Mouse (Mus musculus): Measurements from ENCODE around the gene Gm21972. TPM values are rescaled to one million over a fixed set of nuclear protein-coding genes. Genes with fewer than 3 reads are reported as not detected.

Gm21972 gene
- total and polyA plus RNA-seq, 3 experiments, result 0.65 to 52.7 TPM; not detected in 1

- no peaks in the 10 kb centered on the region for H3K4me1 ChIP-seq (ENCODE audit: control insufficient read depth in 1 of 2, insufficient read depth in 2 of 2, low read length in 2 of 2)
- DNase-seq (ENCODE audit: low read depth, low spot score), result no peak
- H3K36me3 ChIP-seq (ENCODE audit: control insufficient read depth in 1 of 2, insufficient read depth in 2 of 2, low read length in 2 of 2), result no peaks in the 10 kb centered on the region; a peak in 1 of 4 replicates
- TF ChIP-seq NELFE (IDR thresholded peaks at IDR 0.05; ENCODE audit: low read depth, low read length), result no peak
- no peaks in the 10 kb centered on the region for H3K9me3 ChIP-seq (replicated peaks; ENCODE audit: insufficient read depth, low read length)
- no peak overlapping the region for H3K9ac ChIP-seq (ENCODE audit: control insufficient read depth, low read depth, low read length, poor library complexity, severe bottlenecking)
- H3K79me2 ChIP-seq (ENCODE audit: control insufficient read depth, insufficient read depth, low read length, poor library complexity), result no peaks in the 10 kb centered on the region
- no peak overlapping the region for H3K4me3 ChIP-seq (ENCODE audit: control insufficient read depth in 1 of 2, insufficient read depth in 1 of 2, low read depth in 2 of 2, low read length in 2 of 2)
- H3K27me3 ChIP-seq (ENCODE audit: control insufficient read depth in 1 of 2, insufficient read depth in 2 of 2, low read length in 2 of 2), result no peaks in the 10 kb centered on the region
- no peak overlapping the region for H3K27ac ChIP-seq (ENCODE audit: control insufficient read depth, low read depth, low read length)
Measured at GRCm38 (mm10) chr1:86148161-86148560, 14.7 kb downstream of the Gm21972 start.

DNA sequence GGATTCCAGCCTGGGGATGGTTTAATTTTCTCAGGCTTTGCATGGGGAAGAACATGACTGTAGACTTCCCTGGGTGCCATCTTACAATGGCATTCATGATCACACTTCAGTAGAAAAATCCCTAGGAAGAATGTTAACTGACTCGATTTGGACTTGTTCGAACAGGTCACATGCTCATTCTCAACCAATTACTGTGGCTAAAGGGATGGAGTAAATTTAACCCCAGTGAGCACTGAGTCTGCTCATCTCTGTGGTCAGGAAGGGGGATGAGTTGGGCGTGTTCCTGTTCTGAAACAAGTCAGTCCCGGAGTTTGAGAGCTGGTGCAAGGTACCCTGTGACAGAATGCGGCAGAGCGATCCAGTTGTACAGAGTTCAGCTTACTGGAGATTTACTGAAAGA is 17.5 kb downstream of the Gm21972 start:
- Histone ChIP-seq H3K9ac (ENCODE audit: control insufficient read depth, low read depth, low read length, poor library complexity, severe bottlenecking) (no peak overlapping the region), H3K36me3 (ENCODE audit: control insufficient read depth in 1 of 2, insufficient read depth in 2 of 2, low read length in 2 of 2) (peaks cover 0 to 5% of the 10 kb centered on the region in 2 experiments; a peak in 2 of 4 replicates), H3K27ac (ENCODE audit: control insufficient read depth, low read depth, low read length) (no peak overlapping the region), H3K4me3 (ENCODE audit: control insufficient read depth in 1 of 2, insufficient read depth in 1 of 2, low read depth in 2 of 2, low read length in 2 of 2) (no peak overlapping the region), H3K79me2 (ENCODE audit: control insufficient read depth, insufficient read depth, low read length, poor library complexity) (no peaks in the 10 kb centered on the region; the same call in 1 of the 2 replicates), H3K27me3 (ENCODE audit: control insufficient read depth in 1 of 2, insufficient read depth in 2 of 2, low read length in 2 of 2) (no peaks in the 10 kb centered on the region), H3K4me1 (ENCODE audit: control insufficient read depth in 1 of 2, insufficient read depth in 2 of 2, low read length in 2 of 2) (peaks cover 3 to 7% of the 10 kb centered on the region in 2 experiments; a peak in 2 of 4 replicates), H3K9me3 (replicated peaks; ENCODE audit: insufficient read depth, low read length) (no peaks in the 10 kb centered on the region)
- TF ChIP-seq CHD2 (IDR thresholded peaks at IDR 0.05; ENCODE audit: low read length), result no peak
- peak; percentile 52; the same call in 1 of the 2 replicates for TF ChIP-seq USF1 (IDR thresholded peaks at IDR 0.05; ENCODE audit: low read depth, low read length)
- no peak for TF ChIP-seq MXI1 (IDR thresholded peaks at IDR 0.05; ENCODE audit: low read depth, low read length)
- DNase-seq (ENCODE audit: low read depth, low spot score), result no peak

DNA sequence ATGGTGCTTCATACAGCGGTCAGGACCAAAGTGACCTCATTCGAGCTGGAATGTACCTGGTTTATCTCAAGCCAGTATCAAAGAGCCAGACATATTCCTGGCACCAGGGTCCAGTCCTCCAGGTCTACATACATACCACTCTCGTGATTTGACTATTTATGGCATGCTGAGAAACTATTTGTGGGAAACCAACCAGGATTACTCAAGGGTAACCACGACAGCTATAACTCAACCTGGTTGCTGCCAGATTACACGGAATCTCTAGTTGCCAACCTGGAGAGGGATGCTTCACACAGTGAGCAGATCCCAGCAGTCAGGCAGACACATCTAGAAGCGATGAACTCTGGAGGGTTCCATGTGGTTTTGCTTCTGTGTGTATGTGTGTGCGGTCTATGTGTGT is 17.9 kb downstream of the Gm21972 start:
- H3K36me3 ChIP-seq (ENCODE audit: control insufficient read depth in 1 of 2, insufficient read depth in 2 of 2, low read length in 2 of 2), result peaks cover 0 to 5% of the 10 kb centered on the region in 2 experiments; a peak in 2 of 4 replicates
- peaks cover 3 to 7% of the 10 kb centered on the region in 2 experiments; a peak in 2 of 4 replicates for H3K4me1 ChIP-seq (ENCODE audit: control insufficient read depth in 1 of 2, insufficient read depth in 2 of 2, low read length in 2 of 2)
- no peak overlapping the region for H3K27ac ChIP-seq (ENCODE audit: control insufficient read depth, low read depth, low read length)
- H3K27me3 ChIP-seq (ENCODE audit: control insufficient read depth in 1 of 2, insufficient read depth in 2 of 2, low read length in 2 of 2), result no peaks in the 10 kb centered on the region
- H3K4me3 ChIP-seq (ENCODE audit: control insufficient read depth in 1 of 2, insufficient read depth in 1 of 2, low read depth in 2 of 2, low read length in 2 of 2), result no peak overlapping the region
- no peak overlapping the region for H3K9ac ChIP-seq (ENCODE audit: control insufficient read depth, low read depth, low read length, poor library complexity, severe bottlenecking)
- TF ChIP-seq ZNF384 (IDR thresholded peaks at IDR 0.05; ENCODE audit: low read depth, low read length) (no peak), CHD1 (IDR thresholded peaks at IDR 0.05; ENCODE audit: low read depth, low read length) (no peak), GABPA (IDR thresholded peaks at IDR 0.05; ENCODE audit: low read depth, low read length) (no peak), ELF1 (IDR thresholded peaks at IDR 0.05; ENCODE audit: low read depth, low read length) (no peak), SMC3 (IDR thresholded peaks at IDR 0.05; ENCODE audit: low read depth, low read length) (no peak), UBTF (IDR thresholded peaks at IDR 0.05; ENCODE audit: borderline replicate concordance, insufficient read depth, low read depth, low read length) (no peak), NRF1 (IDR thresholded peaks at IDR 0.05; ENCODE audit: insufficient read depth, low read depth, low read length, poor library complexity, severe bottlenecking) (no peak)
- H3K79me2 ChIP-seq (ENCODE audit: control insufficient read depth, insufficient read depth, low read length, poor library complexity), result no peaks in the 10 kb centered on the region; the same call in 1 of the 2 replicates
- no peaks in the 10 kb centered on the region for H3K9me3 ChIP-seq (replicated peaks; ENCODE audit: insufficient read depth, low read length)
- DNase-seq (ENCODE audit: low read depth, low spot score), result no peak

Measured in MEL (cell line).